Mouse (Mus musculus): Measurements from ENCODE around the gene Amd1.

- TF ChIP-seq CTCF (IDR thresholded peaks at IDR 0.05; ENCODE audit: extremely low read depth, insufficient read depth, insufficient read length, insufficient replicate concordance) (no peak), POLR2A (IDR thresholded peaks at IDR 0.05; ENCODE audit: low read depth, low read length) (no peak)
These were observed 1.3 kb downstream of the Amd1 start for GRCm38 (mm10) chr10:40300648-40301171.

All from spleen, adult 2 months (tissue).